Mouse (Mus musculus): ENCODE results near the gene Gnb5.

Gene Gnb5

GRCm38 (mm10) chr9:75303701-75304261 lies 2.3 kb upstream of the Gnb5 start:
- DNase-seq (ENCODE audit: low read depth in 2 of 2, low spot score in 2 of 2): peak in 1 of 2 experiments; percentile 6

GRCm38 (mm10) chr9:75304286-75304685 lies 1.8 kb upstream of the Gnb5 start:
- DNase-seq (ENCODE audit: low read depth in 2 of 2, low spot score in 2 of 2): no peak

- DNase-seq (ENCODE audit: low read depth in 2 of 2, low spot score in 2 of 2): no peak
Measured at GRCm38 (mm10) chr9:75307015-75307414, 927 bp downstream of the Gnb5 start.

- DNase-seq (ENCODE audit: low read depth in 2 of 2, low spot score in 2 of 2): no peak
Measured at GRCm38 (mm10) chr9:75308621-75309020, 2.5 kb downstream of the Gnb5 start.

- peak; percentile 65 to 78 for DNase-seq (ENCODE audit: low read depth in 2 of 2, low spot score in 2 of 2)
Measured at GRCm38 (mm10) chr9:75312008-75312407, 5.9 kb downstream of the Gnb5 start.

- DNase-seq (ENCODE audit: low read depth in 2 of 2, low spot score in 2 of 2): no peak
Measured at GRCm38 (mm10) chr9:75313138-75313831, 7.2 kb downstream of the Gnb5 start.

GRCm38 (mm10) chr9:75313832-75314516 lies 7.9 kb downstream of the Gnb5 start:
- DNase-seq (ENCODE audit: low read depth in 2 of 2, low spot score in 2 of 2): peak; percentile 59 to 76

GRCm38 (mm10) chr9:75314517-75315105 lies 8.5 kb downstream of the Gnb5 start:
- no peak for DNase-seq (ENCODE audit: low read depth in 2 of 2, low spot score in 2 of 2)

GRCm38 (mm10) chr9:75315238-75315637 lies 9.2 kb downstream of the Gnb5 start:
- no peak for DNase-seq (ENCODE audit: low read depth in 2 of 2, low spot score in 2 of 2)

GRCm38 (mm10) chr9:75316771-75317170 lies 10.7 kb downstream of the Gnb5 start:
- no peak for DNase-seq (ENCODE audit: low read depth in 2 of 2, low spot score in 2 of 2)

- no peak for DNase-seq (ENCODE audit: low read depth in 2 of 2, low spot score in 2 of 2)
Measured at GRCm38 (mm10) chr9:75318196-75318595, 12.1 kb downstream of the Gnb5 start.

GRCm38 (mm10) chr9:75319365-75319764 lies 13.3 kb downstream of the Gnb5 start:
- no peak for DNase-seq (ENCODE audit: low read depth in 2 of 2, low spot score in 2 of 2)

GRCm38 (mm10) chr9:75322099-75322885 lies 16.2 kb downstream of the Gnb5 start:
- DNase-seq (ENCODE audit: low read depth in 2 of 2, low spot score in 2 of 2): no peak

GRCm38 (mm10) chr9:75328047-75328446 lies 22.0 kb downstream of the Gnb5 start:
- DNase-seq (ENCODE audit: low read depth in 2 of 2, low spot score in 2 of 2): no peak

GRCm38 (mm10) chr9:75330821-75331220 lies 24.7 kb downstream of the Gnb5 start:
- DNase-seq (ENCODE audit: low read depth in 2 of 2, low spot score in 2 of 2): no peak

- DNase-seq (ENCODE audit: low read depth in 2 of 2, low spot score in 2 of 2): no peak
Measured at GRCm38 (mm10) chr9:75334440-75334839, 28.4 kb downstream of the Gnb5 start.

- DNase-seq (ENCODE audit: low read depth in 2 of 2, low spot score in 2 of 2): no peak
Measured at GRCm38 (mm10) chr9:75338016-75338415, 31.9 kb downstream of the Gnb5 start.

- DNase-seq (ENCODE audit: low read depth in 2 of 2, low spot score in 2 of 2): no peak
Measured at GRCm38 (mm10) chr9:75342433-75342832, 36.3 kb downstream of the Gnb5 start.

- no peak for DNase-seq (ENCODE audit: low read depth in 2 of 2, low spot score in 2 of 2)
Measured at GRCm38 (mm10) chr9:75347458-75347857, 41.4 kb downstream of the Gnb5 start, which contains the start of gene Bcl2l10. Gene Bcl2l10 (plus strand): TSS chr9:75347758.

- DNase-seq (ENCODE audit: low read depth in 2 of 2, low spot score in 2 of 2): no peak
Measured at GRCm38 (mm10) chr9:75348066-75348465, 42.0 kb downstream of the Gnb5 start.

- no peak for DNase-seq (ENCODE audit: low read depth in 2 of 2, low spot score in 2 of 2)
Measured at GRCm38 (mm10) chr9:75348641-75349040, 42.6 kb downstream of the Gnb5 start.

Measured in CD8-positive naive resting alpha-beta T cell, adult 2 months (primary cell).